In the genomic region with DNA sequence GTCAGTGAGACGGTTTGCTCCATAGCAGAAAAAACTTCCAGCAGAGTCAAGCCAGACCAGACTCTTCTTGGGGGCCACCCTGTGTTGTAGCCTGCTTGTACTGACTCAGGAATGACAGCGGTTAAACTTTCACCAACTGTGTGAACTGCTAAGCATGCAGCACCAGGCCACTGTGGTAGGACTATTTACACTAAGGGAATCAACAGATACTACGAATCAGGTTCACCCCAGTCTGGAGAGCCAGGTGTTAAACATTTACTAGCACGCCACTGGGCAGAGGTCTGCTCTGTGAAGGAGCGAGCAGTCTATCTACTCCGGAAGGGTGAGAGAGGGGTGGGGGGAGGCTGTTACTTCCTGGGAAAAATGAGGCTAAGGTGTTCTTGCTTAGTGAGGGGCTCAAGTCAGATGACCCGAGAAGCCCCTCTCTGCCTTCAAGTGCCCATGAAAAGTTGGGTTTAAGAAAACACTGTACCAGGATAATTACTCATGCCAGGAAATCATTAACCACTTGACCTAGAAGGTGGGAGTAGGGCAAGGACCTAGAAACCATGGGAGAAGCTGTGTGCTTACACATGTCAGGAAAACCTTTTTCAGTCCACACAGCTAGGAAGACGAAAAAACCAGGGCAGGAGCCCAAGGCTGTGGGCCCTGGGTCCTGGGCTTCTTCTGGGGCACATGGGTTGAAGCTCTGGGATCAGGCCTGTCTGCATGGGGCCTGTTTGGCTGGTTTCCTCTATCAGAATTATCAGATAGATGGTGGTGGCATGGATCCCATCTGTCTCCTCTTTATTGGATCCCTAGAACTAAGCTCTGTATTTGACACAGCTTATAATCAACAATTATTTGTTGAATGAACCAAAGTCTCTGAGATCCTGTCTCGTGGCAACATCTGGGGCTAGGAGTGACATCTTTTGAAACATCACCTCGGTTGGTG, we compare ENCODE assay signal across 9 mouse cellular contexts. TPM values are rescaled to one million over a fixed set of nuclear protein-coding genes. Genes with fewer than 3 reads are reported as not detected.
DNase-seq lines count a peak whose midpoint lies in the region; ATAC-seq and TF ChIP-seq lines count a peak whose summit lies in the region.
"Had no signal": no experiment of that assay in that cellular context is flagged by ENCODE, and none has a peak within 500 bp of the region (broad histone marks: within the 10 kb centered on the region; RNA-seq: fewer than 3 reads in every experiment).

No protein-coding gene starts in this region.

- no peak for TF ChIP-seq POLR2A in liver, adult 2 months (IDR thresholded peaks at IDR 0.05; ENCODE audit: extremely low read depth, insufficient read depth, low read length)

- H3K4me3 ChIP-seq in heart, embryonic 12.5 days = no peak overlapping the region
- H3K4me3 ChIP-seq in liver, adult 2 months (ENCODE audit: insufficient read depth, low read depth, low read length) = no peak overlapping the region; the same call in 1 of the 2 replicates
- no peak overlapping the region for H3K4me3 ChIP-seq in midbrain, postnatal 0 days (ENCODE audit: low read depth, low read length)
- H3K4me3 ChIP-seq in layer of hippocampus, adult 2 months = no peak overlapping the region

- no peak for TF ChIP-seq CTCF in liver, adult 2 months (IDR thresholded peaks at IDR 0.05; ENCODE audit: low read depth, low read length)
- no peak for TF ChIP-seq CTCF in midbrain, postnatal 0 days (IDR thresholded peaks at IDR 0.05)
- TF ChIP-seq CTCF in layer of hippocampus, adult 2 months (conservative IDR thresholded peaks at IDR 0.05) = no peak

- no peak overlapping the region for H3K9ac ChIP-seq in heart, embryonic 12.5 days
- H3K9ac ChIP-seq in liver, adult 2 months (ENCODE audit: low read depth, low read length) = peak overlapping the region; percentile 60
- H3K9ac ChIP-seq in midbrain, postnatal 0 days (replicated peaks; ENCODE audit: low read length, poor library complexity, severe bottlenecking) = no peak overlapping the region

- peak; percentile 29; the same call in 1 of the 2 replicates for ATAC-seq in heart, embryonic 12.5 days (ENCODE audit: insufficient number of reproducible peaks, low FRiP score)
- ATAC-seq in midbrain, postnatal 0 days (ENCODE audit: low FRiP score) = no peak
- ATAC-seq in erythroid progenitor cell, adult 5-6 weeks (replicated peaks; ENCODE audit: low FRiP score, poor library complexity, severe bottlenecking) = no peak

- 26% methylated on average over 10 of the region's 10 CpGs for WGBS in heart, embryonic 12.5 days
- WGBS in liver, adult 2 months = 14% methylated on average over 10 of the region's 10 CpGs
- WGBS in midbrain, postnatal 0 days = 85% methylated on average over 10 of the region's 10 CpGs

- peaks cover 76% of the 10 kb centered on the region for H3K4me1 ChIP-seq in heart, embryonic 12.5 days (replicated peaks)
- H3K4me1 ChIP-seq in liver, adult 2 months (ENCODE audit: control insufficient read depth, insufficient read depth, low read length) = peaks cover 16% of the 10 kb centered on the region
- peaks cover 3% of the 10 kb centered on the region; the same call in 1 of the 2 replicates for H3K4me1 ChIP-seq in midbrain, postnatal 0 days (ENCODE audit: insufficient read depth, low read length)

- peak overlapping the region; percentile 88 for H3K27ac ChIP-seq in heart, embryonic 12.5 days (ENCODE audit: poor library complexity, severe bottlenecking)
- H3K27ac ChIP-seq in liver, adult 2 months (replicated peaks; ENCODE audit: insufficient read depth, low read depth, low read length) = peak overlapping the region; percentile 96
- H3K27ac ChIP-seq in midbrain, postnatal 0 days (ENCODE audit: low read depth, low read length) = no peak overlapping the region
- no peak overlapping the region for H3K27ac ChIP-seq in layer of hippocampus, adult 2 months

- peak; percentile 2 for DNase-seq in cerebellum, adult 8-10 months
- DNase-seq in cerebellum, adult 11 months = no peak
- peak; percentile 97 for DNase-seq in kidney, adult 9 months
- peak; percentile 100 for DNase-seq in liver, adult 2 months (ENCODE audit: extremely low read depth, low read depth, low spot score)
- DNase-seq in midbrain, postnatal 0 days (ENCODE audit: low spot score) = no peak
- DNase-seq in layer of hippocampus, adult 2 months (ENCODE audit: low spot score in 2 of 2) = no peak
- DNase-seq: left cerebral cortex, postnatal 4 days had no signal

- no peaks in the 10 kb centered on the region for H3K9me3 ChIP-seq in heart, embryonic 12.5 days (replicated peaks)
- no peaks in the 10 kb centered on the region for H3K9me3 ChIP-seq in midbrain, postnatal 0 days (ENCODE audit: low read length)

- no peaks in the 10 kb centered on the region for H3K79me2 ChIP-seq in liver, adult 2 months (ENCODE audit: control insufficient read depth, insufficient read depth, low read length)

- H3K36me3 ChIP-seq in heart, embryonic 12.5 days = no peaks in the 10 kb centered on the region
- no peaks in the 10 kb centered on the region for H3K36me3 ChIP-seq in liver, adult 2 months (ENCODE audit: control insufficient read depth, insufficient read depth, low read length)
- no peaks in the 10 kb centered on the region for H3K36me3 ChIP-seq in midbrain, postnatal 0 days (ENCODE audit: insufficient read depth, low read length)

- no peaks in the 10 kb centered on the region for H3K27me3 ChIP-seq in heart, embryonic 12.5 days (replicated peaks)
- no peaks in the 10 kb centered on the region for H3K27me3 ChIP-seq in liver, adult 2 months (ENCODE audit: control insufficient read depth, insufficient read depth, low read length)
- no peaks in the 10 kb centered on the region for H3K27me3 ChIP-seq in midbrain, postnatal 0 days (ENCODE audit: insufficient read depth, low read length)

- peak overlapping the region; percentile 14 for H3K4me2 ChIP-seq in heart, embryonic 12.5 days
- H3K4me2 ChIP-seq in midbrain, postnatal 0 days (ENCODE audit: low read depth, low read length, poor library complexity, severe bottlenecking) = no peak overlapping the region

RNA-seq across cellular contexts. Expression of a gene that starts 7.0 kb away (rescaled TPM):
- 34.2 and 41.4 TPM in 2 replicates for polyA plus RNA-seq in heart, embryonic 12.5 days (2016; fragmentation: Nextera tagmentation; extraction: Ambion mirVana)
- total RNA-seq in liver, adult 2 months (2014; rRNA removed) = 5.3 and 10.1 TPM in 2 replicates
- polyA plus RNA-seq in liver, adult 2 months (2012; rRNA removed) = 10.2 and 11.0 TPM in 2 replicates
- 130 and 134 TPM in 2 replicates for total RNA-seq in midbrain, postnatal 0 days (2014; rRNA removed)
- polyA plus RNA-seq in midbrain, postnatal 0 days (2015; fragmentation: Nextera tagmentation; extraction: Ambion mirVana) = 44.0 and 51.7 TPM in 2 replicates
- total RNA-seq in erythroid progenitor cell, adult 5-6 weeks (2015; ENCODE audit: low replicate concordance) = 20.9 and 36.0 TPM in 2 replicates
- total RNA-seq in erythroid progenitor cell, adult 5-6 weeks (2017; ENCODE audit: low replicate concordance) = 4.0 and 4.6 TPM in 2 replicates
- 10 to 100 TPM; 87.7 to 99.3 TPM for total RNA-seq in layer of hippocampus, adult 2 months (2021)

Comparison
In these comparisons a context has a peak if more than half of its experiments do, and no peak if none do; other contexts are left out.
1. DNase-seq: peak in cerebellum, adult 8-10 months (single experiment), kidney, adult 9 months (single experiment) and liver, adult 2 months (single experiment); none in cerebellum, adult 11 months (single experiment), midbrain, postnatal 0 days (single experiment) and layer of hippocampus, adult 2 months (0 of 2).
2. H3K27ac ChIP-seq: peak in heart, embryonic 12.5 days (single experiment) and liver, adult 2 months (single experiment); none in midbrain, postnatal 0 days (single experiment) and layer of hippocampus, adult 2 months (single experiment).